Mouse (Mus musculus): ENCODE data around the gene 4930451I11Rik.

Gene 4930451I11Rik

GRCm38 (mm10) chr7:126831539-126831938 is at the start of gene 4930451I11Rik:
Gene 4930451I11Rik (minus strand): TSS chr7:126831639.
- DNase-seq, result no peak

GRCm38 (mm10) chr7:126881040-126881439 is 49.6 kb upstream of the 4930451I11Rik start:
- no peak for DNase-seq

GRCm38 (mm10) chr7:126877239-126877638 is 45.8 kb upstream of the 4930451I11Rik start:
- no peak for DNase-seq

GRCm38 (mm10) chr7:126870520-126870891 is 39.1 kb upstream of the 4930451I11Rik start:
- no peak for DNase-seq

GRCm38 (mm10) chr7:126869780-126870519 is 38.5 kb upstream of the 4930451I11Rik start:
- DNase-seq, result no peak

GRCm38 (mm10) chr7:126868003-126868402 is 36.6 kb upstream of the 4930451I11Rik start:
- no peak for DNase-seq

GRCm38 (mm10) chr7:126867534-126867933 is 36.1 kb upstream of the 4930451I11Rik start:
- DNase-seq, result no peak

GRCm38 (mm10) chr7:126863791-126864190 is 32.4 kb upstream of the 4930451I11Rik start:
- DNase-seq, result no peak

- DNase-seq, result peak; percentile 95
Observed at GRCm38 (mm10) chr7:126862147-126862784, 30.8 kb upstream of the 4930451I11Rik start, which contains the start of gene Ino80e. Gene Ino80e (minus strand): TSS chr7:126862377.

GRCm38 (mm10) chr7:126861429-126862130 is 30.1 kb upstream of the 4930451I11Rik start, which contains the start of gene Hirip3:
Gene Hirip3 (plus strand): TSS chr7:126861972.
- DNase-seq, result peak; percentile 96

- no peak for DNase-seq
Observed at GRCm38 (mm10) chr7:126860987-126861386, 29.5 kb upstream of the 4930451I11Rik start.

- peak; percentile 76 for DNase-seq
Observed at GRCm38 (mm10) chr7:126856741-126857420, 25.4 kb upstream of the 4930451I11Rik start.

GRCm38 (mm10) chr7:126855641-126856040 is 24.2 kb upstream of the 4930451I11Rik start:
- no peak for DNase-seq

GRCm38 (mm10) chr7:126853454-126853853 is 22.0 kb upstream of the 4930451I11Rik start:
- no peak for DNase-seq

GRCm38 (mm10) chr7:126851192-126851591 is 19.8 kb upstream of the 4930451I11Rik start:
- DNase-seq, result no peak

- DNase-seq, result no peak
Observed at GRCm38 (mm10) chr7:126850161-126850560, 18.7 kb upstream of the 4930451I11Rik start.

- no peak for DNase-seq
Observed at GRCm38 (mm10) chr7:126848794-126849193, 17.4 kb upstream of the 4930451I11Rik start.

GRCm38 (mm10) chr7:126847421-126848398 is 16.3 kb upstream of the 4930451I11Rik start:
- DNase-seq, result peak; percentile 41

GRCm38 (mm10) chr7:126847116-126847420 is 15.6 kb upstream of the 4930451I11Rik start, which contains the start of gene Doc2a:
Gene Doc2a (plus strand): TSS chr7:126847416.
- DNase-seq, result no peak

GRCm38 (mm10) chr7:126845516-126845915 is 14.1 kb upstream of the 4930451I11Rik start:
- DNase-seq, result no peak

- DNase-seq, result no peak
Observed at GRCm38 (mm10) chr7:126843276-126843675, 11.8 kb upstream of the 4930451I11Rik start.

GRCm38 (mm10) chr7:126833294-126833693 is 1.9 kb upstream of the 4930451I11Rik start:
- DNase-seq, result no peak
